Mouse (Mus musculus): Measurements from ENCODE around the gene Gck.

DNA sequence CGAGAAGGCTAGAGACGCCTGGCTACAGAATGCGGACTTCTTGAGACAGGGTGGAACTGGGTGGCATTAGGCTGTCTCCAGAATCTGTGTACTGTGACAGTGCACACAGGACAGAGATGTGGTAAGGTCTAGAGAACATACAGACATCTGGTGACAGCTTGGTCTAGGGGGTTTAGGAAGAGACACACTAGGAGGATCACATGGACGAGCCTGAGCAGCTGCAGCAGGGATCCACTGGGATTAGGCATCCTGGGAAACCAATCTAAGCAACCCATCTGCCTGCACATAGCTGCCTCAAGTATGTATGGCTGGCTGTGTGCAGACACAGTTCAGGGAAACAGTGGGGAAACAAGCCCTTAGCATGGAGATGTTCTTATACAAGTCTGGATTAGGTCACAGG is 35.9 kb downstream of the Gck start:
- TF ChIP-seq CTCF (IDR thresholded peaks at IDR 0.05; ENCODE audit: extremely low read depth, insufficient read depth, insufficient read length, insufficient replicate concordance) (no peak), POLR2A (IDR thresholded peaks at IDR 0.05; ENCODE audit: low read depth, low read length) (no peak)
